Mouse (Mus musculus): ENCODE data around the gene Ptgfrn. TPM values are rescaled to one million over a fixed set of nuclear protein-coding genes. Genes with fewer than 3 reads are reported as not detected.

The Ptgfrn gene
- polyA plus RNA-seq, 1 experiment from 2014 or later = 3.0 TPM

DNA sequence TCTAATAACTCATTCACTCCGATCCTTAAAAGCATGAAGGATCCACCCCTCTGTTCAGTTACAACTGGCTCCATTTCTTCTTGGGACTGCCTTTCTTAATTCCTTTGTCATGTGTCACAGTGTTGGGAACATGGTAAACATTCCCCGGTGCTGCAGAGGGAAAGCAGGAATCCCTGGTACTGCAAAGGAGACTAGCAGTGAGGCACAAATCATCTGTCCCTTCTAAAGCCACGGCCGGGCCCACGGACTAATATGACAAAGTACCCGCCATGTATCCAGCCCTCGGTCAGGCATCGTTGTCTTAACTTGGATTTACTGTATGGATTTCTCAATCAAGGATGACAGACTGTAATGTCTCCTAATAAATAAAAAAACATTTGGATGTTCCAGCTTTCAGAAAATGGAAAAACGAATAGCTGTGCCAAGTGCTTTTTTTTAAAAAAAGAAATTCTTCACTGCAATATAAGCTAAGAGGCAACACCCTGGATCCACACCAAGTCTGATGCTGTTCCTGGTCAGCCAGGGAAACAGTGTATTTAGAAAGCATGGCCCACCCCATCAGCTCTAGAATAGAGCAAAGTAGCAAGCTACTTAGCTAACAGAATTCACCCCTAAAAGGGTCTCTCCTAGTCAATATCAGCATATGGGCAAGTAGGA is 10.2 kb downstream of the Ptgfrn start:
- no peak for ATAC-seq (ENCODE audit: low FRiP score, low read depth)
- WGBS = 78% methylated on average over 9 of the region's 9 CpGs
- no peaks in the 10 kb centered on the region for H3K9me3 ChIP-seq
- H3K27ac ChIP-seq = no peak overlapping the region
- H3K27me3 ChIP-seq (replicated peaks) = no peaks in the 10 kb centered on the region
- H3K9ac ChIP-seq = no peak overlapping the region
- no peak overlapping the region for H3K4me2 ChIP-seq (replicated peaks)
- peaks cover 9% of the 10 kb centered on the region for H3K4me1 ChIP-seq
- no peaks in the 10 kb centered on the region; the same call in 1 of the 2 replicates for H3K36me3 ChIP-seq
- H3K4me3 ChIP-seq = no peak overlapping the region

DNA sequence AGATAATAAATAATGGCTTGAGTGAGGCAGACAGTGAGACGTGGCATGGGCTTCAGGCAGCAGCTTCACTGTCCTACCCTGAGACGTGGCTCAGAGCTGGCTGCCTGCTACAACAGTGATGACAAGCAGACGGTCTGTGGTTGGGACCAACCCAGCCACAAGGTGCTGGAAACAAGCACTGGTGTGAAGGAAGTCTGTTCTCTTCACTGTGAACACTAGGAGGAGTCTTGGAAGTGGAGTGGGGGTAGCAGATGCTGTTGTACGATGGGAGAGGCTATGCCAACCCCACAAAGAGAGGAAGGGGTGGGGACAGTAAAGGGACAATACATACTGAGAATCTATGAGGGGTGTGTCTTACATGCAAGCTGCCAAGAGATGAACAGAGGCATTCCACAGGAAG is 12.0 kb downstream of the Ptgfrn start:
- Histone ChIP-seq H3K9ac (no peak overlapping the region), H3K9me3 (no peaks in the 10 kb centered on the region), H3K4me2 (replicated peaks) (no peak overlapping the region), H3K27ac (no peak overlapping the region), H3K36me3 (no peaks in the 10 kb centered on the region; the same call in 1 of the 2 replicates), H3K27me3 (replicated peaks) (no peaks in the 10 kb centered on the region), H3K4me1 (peaks cover 14% of the 10 kb centered on the region), H3K4me3 (no peak overlapping the region)
- 69% methylated on average over 4 of the region's 4 CpGs for WGBS
- ATAC-seq (ENCODE audit: low FRiP score, low read depth) = no peak

DNA sequence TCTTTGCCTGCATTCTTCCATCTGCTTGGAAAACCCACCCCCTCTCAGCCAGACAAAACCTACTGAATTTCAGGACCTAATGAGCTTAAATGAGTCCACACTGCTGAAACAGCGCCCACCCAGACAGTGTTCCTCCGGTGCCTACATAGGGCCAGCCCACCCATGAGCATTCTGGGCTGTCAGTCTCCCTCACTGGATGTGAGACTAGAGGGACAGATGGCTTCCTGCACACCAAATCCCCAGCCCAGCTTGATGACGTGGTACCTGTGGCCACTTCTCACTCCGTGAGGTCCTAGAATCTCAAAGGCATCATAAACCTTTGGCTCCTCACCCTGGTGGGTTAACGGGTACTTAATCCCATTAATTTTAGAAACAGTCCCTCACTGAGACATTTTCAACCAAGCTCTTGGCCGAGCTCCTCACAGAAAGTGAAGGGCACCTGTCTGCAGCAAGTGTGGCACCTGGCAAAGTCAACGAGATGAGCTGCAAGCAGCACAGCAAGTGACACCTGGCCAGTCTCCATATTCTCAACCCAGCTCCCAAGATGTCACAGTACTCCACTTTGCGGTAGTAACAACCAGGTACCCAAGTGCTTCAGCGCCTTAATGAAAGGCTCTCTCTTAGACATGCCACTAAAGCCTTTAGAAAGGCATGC is 12.8 kb downstream of the Ptgfrn start:
- no peak overlapping the region for H3K9ac ChIP-seq
- no peaks in the 10 kb centered on the region for H3K27me3 ChIP-seq (replicated peaks)
- no peak overlapping the region for H3K4me2 ChIP-seq (replicated peaks)
- WGBS = 78% methylated on average over 9 of the region's 9 CpGs
- H3K36me3 ChIP-seq = no peaks in the 10 kb centered on the region; the same call in 1 of the 2 replicates
- H3K4me3 ChIP-seq = no peak overlapping the region
- no peak overlapping the region for H3K27ac ChIP-seq
- H3K4me1 ChIP-seq = peaks cover 14% of the 10 kb centered on the region
- no peaks in the 10 kb centered on the region for H3K9me3 ChIP-seq
- ATAC-seq (ENCODE audit: low FRiP score, low read depth) = no peak

DNA sequence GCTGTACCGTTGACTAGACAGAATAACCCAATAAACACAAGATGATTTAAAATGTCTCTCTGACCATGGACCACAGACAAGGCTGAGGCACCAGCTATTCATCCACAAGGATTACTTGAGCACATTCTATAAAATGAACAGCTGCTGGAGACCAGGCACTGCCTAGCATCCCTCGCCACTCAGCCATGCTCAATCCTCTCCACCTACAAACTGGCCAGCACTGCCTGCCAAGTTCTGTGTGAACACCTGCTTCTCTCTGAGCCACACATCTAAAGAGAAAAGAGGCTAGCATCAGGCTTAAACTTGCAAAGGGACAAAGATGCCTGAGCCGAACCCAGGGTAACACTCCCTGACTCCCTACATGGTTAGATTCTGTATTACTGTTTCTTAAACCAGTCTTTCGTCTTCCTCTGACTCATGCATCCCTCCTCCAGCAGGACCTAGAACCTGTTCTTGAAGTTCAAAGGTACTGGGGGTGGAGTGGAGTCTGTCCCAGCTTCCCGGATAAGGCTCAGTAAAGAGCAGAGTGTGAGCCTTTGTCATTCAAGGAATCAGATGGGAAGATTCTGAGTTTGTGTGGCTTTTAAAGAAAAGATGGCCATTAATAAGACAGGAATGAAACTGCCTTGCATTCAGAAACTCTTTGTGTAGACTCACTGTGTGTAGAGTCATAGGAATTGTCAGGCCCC is 14.2 kb downstream of the Ptgfrn start:
- Histone ChIP-seq H3K4me1 (peaks cover 14% of the 10 kb centered on the region), H3K4me3 (no peak overlapping the region), H3K27me3 (replicated peaks) (no peaks in the 10 kb centered on the region), H3K9ac (no peak overlapping the region), H3K4me2 (replicated peaks) (no peak overlapping the region), H3K27ac (no peak overlapping the region), H3K9me3 (no peaks in the 10 kb centered on the region), H3K36me3 (no peaks in the 10 kb centered on the region; the same call in 1 of the 2 replicates)
- 84% methylated on average over 5 of the region's 5 CpGs for WGBS
- ATAC-seq (ENCODE audit: low FRiP score, low read depth) = no peak

DNA sequence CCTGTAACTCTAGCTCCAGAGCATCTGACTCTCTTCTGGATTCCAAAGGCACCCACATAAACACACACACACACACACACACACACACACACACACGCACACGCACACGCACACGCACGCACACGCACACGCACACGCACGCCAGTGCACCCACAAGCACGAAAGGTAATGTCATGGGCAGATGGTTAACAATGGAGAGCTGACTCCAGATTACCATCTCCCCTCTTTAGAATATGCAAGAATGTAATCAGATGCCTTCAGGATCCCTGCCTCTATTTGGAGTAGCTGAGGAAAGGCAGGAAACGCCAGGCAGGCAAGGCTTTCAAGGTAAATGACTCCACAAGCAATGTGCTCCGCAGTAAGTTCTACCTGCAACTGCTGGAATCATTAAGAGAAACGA is 17.9 kb downstream of the Ptgfrn start:
- no peak for ATAC-seq (ENCODE audit: low FRiP score, low read depth)
- H3K36me3 ChIP-seq = no peaks in the 10 kb centered on the region
- WGBS = 74% methylated on average over 13 of the region's 13 CpGs

DNA sequence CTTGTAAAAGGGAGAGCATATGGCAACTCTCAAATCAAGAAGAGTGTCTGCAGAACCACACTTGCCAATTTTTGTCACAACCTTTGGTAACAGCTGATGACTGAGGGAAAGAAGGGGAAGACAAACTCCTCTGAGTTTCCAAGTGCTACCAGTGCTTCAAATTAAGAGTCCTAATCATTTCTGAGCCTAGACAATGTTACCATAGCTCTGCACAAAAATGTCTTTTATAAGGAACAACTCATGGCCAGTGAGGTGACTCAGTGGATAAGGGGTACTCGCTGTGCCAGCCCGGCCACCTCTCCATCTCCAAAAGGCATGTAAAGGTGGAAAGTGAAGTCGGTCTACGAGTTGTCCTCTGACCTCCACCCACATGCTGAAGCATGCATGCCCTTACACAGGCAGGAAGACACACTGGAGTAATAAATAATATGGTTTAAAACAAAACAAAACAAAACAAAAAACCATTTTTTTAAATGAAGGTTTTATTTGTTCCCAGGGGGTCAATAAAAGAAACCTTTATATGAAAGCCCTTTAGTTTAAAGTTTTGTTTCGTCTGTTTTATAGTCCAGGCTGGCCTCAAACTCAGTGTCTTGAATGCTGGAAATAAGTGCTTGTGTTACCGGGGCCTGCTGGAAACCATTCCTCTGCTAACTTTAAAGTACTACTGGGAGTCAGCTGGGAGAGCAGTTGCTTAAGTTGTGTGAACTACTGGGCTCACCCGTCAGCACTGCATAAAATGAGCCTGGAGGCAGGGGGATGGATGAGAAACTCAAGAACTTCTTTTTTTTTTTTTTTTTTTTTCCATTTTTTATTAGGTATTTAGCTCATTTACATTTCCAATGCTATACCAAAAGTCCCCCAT is 23.3 kb downstream of the Ptgfrn start:
- no peak overlapping the region for H3K9ac ChIP-seq
- no peaks in the 10 kb centered on the region for H3K36me3 ChIP-seq
- 69% methylated on average over 7 of the region's 7 CpGs for WGBS
- no peak overlapping the region for H3K4me2 ChIP-seq (replicated peaks)
- H3K9me3 ChIP-seq = no peaks in the 10 kb centered on the region
- H3K27ac ChIP-seq = no peak overlapping the region
- H3K27me3 ChIP-seq (replicated peaks) = no peaks in the 10 kb centered on the region
- no peak for ATAC-seq (ENCODE audit: low FRiP score, low read depth)
- no peak overlapping the region for H3K4me3 ChIP-seq
- no peaks in the 10 kb centered on the region for H3K4me1 ChIP-seq

More for the DNA sequence above, 17.9 kb downstream of the Ptgfrn start:
- Histone ChIP-seq H3K9me3 (no peaks in the 10 kb centered on the region), H3K4me2 (replicated peaks) (no peak overlapping the region), H3K4me3 (no peak overlapping the region), H3K4me1 (peaks cover 7% of the 10 kb centered on the region; the same call in 1 of the 2 replicates), H3K27me3 (replicated peaks) (no peaks in the 10 kb centered on the region), H3K9ac (no peak overlapping the region), H3K27ac (no peak overlapping the region)

DNA sequence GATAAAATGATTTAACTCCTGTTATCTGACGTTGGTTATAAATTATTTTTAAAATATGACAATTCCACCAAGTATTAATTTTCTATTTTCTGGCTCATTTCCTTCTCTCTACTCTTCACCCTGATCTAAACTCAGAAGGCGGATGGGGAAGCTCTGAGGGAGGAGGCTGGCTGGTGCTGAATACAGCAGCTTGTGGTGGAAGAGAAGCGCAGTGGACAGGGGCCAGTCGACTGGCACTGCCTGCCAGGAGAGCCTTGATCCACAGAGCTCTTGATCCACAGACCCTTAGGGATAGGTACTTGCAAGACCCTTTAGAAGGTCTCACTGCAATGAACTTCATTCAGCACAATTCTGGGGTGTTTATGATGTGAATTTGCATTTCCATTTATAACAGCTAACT is 29.2 kb downstream of the Ptgfrn start:
- H3K4me1 ChIP-seq = no peaks in the 10 kb centered on the region
- H3K9ac ChIP-seq = no peak overlapping the region
- WGBS = 86% methylated on average over 4 of the region's 4 CpGs
- no peaks in the 10 kb centered on the region for H3K9me3 ChIP-seq
- no peaks in the 10 kb centered on the region for H3K36me3 ChIP-seq
- H3K27ac ChIP-seq = no peak overlapping the region
- H3K27me3 ChIP-seq (replicated peaks) = no peaks in the 10 kb centered on the region
- no peak overlapping the region for H3K4me3 ChIP-seq
- no peak overlapping the region for H3K4me2 ChIP-seq (replicated peaks)
- ATAC-seq (ENCODE audit: low FRiP score, low read depth) = no peak

DNA sequence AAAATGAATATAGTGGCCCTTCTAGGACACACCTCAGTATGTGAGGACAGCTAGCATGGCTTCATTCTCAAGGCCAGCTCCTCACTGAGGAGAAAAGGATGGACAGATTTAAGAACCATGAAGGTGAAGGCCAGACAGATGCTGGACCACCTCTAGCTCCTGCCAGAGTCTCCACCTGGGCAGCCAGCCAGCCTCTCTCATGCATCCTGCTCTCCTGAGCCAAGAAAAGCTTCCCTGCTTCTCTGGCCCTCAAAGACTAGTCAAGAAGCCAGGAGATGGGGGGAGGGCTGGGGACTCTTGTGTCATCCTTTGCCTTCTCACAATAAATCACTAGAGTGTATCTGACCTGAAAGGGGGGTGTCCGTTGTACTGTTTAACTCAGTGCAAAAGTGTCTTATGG is 31.7 kb downstream of the Ptgfrn start:
- Histone ChIP-seq H3K36me3 (no peaks in the 10 kb centered on the region), H3K27ac (no peak overlapping the region), H3K27me3 (replicated peaks) (no peaks in the 10 kb centered on the region), H3K4me2 (replicated peaks) (no peak overlapping the region), H3K9me3 (no peaks in the 10 kb centered on the region), H3K4me1 (no peaks in the 10 kb centered on the region), H3K9ac (no peak overlapping the region), H3K4me3 (no peak overlapping the region)
- 89% methylated on average over 1 of the region's 1 CpGs for WGBS
- ATAC-seq (ENCODE audit: low FRiP score, low read depth) = no peak

DNA sequence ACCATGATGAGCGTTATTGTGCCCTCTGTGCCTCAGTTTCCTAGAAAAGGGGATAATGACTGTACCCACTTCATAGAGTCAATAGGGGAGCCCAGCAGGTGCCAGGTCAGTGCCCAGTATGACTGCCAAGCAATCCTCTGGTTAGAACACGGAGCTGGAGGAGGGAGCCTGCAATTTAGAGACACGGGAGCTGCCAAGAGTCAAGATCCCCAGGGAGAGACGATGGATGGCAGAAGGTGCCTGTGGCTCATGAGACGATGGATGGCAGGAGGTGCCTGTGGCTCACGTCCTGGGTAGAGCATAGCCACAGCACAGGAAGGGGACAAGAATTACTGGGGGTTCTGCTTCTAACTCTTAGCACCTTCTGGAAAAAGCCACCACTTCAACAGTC is 32.4 kb downstream of the Ptgfrn start:
- Histone ChIP-seq H3K27ac (no peak overlapping the region), H3K36me3 (no peaks in the 10 kb centered on the region), H3K9me3 (no peaks in the 10 kb centered on the region), H3K4me2 (replicated peaks) (no peak overlapping the region), H3K4me3 (no peak overlapping the region), H3K9ac (no peak overlapping the region), H3K27me3 (replicated peaks) (no peaks in the 10 kb centered on the region), H3K4me1 (0 out of 2 replicates have a peak, but pooled peaks cover under 1% of the 10 kb centered on the region)
- 88% methylated on average over 6 of the region's 6 CpGs for WGBS
- no peak for ATAC-seq (ENCODE audit: low FRiP score, low read depth)

DNA sequence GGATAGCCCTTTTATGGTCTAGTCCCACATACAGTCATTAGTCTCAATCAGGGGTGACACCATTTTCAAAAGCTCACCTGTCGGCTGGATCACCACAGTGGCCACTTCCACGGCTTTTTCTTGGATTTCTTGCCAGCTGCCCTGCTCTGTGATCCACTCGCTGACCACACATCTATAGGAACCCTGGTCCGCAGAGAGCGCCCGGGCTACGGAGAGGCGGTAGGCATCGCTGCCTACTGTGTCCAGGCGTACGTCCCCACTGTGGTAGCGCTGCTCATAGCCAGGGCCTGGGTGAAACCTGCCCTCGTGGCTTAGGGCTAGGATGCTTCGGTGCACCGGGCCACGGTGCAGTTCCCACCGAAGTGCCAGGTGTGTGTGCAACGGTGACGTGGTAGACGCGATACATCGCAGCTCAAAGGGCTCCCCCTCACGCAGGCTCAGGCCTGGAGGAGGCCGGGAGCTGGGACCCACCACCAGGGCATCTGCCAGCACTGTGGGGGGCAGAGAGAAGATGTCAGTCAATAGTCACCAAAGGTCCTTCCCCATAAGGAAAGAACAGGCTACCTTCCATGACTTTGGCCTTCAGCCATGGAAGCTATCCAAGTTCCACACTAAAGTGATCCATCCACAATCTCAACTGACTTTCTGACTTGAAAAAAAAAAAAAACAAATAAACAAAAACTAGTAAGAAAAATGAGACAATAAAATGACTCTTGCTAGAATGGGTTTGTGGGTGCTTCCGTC is 32.9 kb downstream of the Ptgfrn start:
- Histone ChIP-seq H3K9ac (no peak overlapping the region), H3K9me3 (no peaks in the 10 kb centered on the region), H3K27ac (no peak overlapping the region), H3K27me3 (replicated peaks) (no peaks in the 10 kb centered on the region), H3K4me3 (no peak overlapping the region), H3K4me1 (peaks cover 6% of the 10 kb centered on the region), H3K4me2 (replicated peaks) (no peak overlapping the region), H3K36me3 (no peaks in the 10 kb centered on the region)
- no peak for ATAC-seq (ENCODE audit: low FRiP score, low read depth)
- WGBS = 95% methylated on average over 25 of the region's 25 CpGs

DNA sequence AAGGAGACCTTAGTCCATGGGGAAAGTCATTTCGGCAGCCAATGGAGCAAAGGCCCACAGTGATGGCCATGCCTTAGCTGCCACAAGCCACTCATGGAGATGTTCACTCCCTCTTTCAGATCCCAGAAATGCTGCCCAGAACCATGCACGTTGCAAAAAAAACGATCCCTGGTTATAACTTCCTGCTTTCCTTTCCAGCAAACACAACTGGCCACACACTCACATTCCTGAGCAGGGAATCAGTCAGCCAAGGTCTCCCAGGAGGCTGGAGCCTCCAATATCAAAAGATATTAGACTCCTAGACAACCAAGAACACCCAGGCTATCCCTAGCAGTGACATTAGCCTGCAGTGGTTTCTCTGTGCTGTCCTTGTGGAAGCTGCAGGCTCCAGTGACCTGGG is 34.2 kb downstream of the Ptgfrn start:
- WGBS = 86% methylated on average over 3 of the region's 3 CpGs
- no peaks in the 10 kb centered on the region for H3K36me3 ChIP-seq
- H3K9ac ChIP-seq = no peak overlapping the region
- H3K4me2 ChIP-seq (replicated peaks) = no peak overlapping the region
- H3K27me3 ChIP-seq (replicated peaks) = no peaks in the 10 kb centered on the region
- H3K4me1 ChIP-seq = peaks cover 6% of the 10 kb centered on the region
- no peak overlapping the region for H3K27ac ChIP-seq
- H3K4me3 ChIP-seq = no peak overlapping the region
- no peaks in the 10 kb centered on the region for H3K9me3 ChIP-seq
- ATAC-seq (ENCODE audit: low FRiP score, low read depth) = no peak
